Mouse (Mus musculus): ENCODE measurements around the gene Macrod1. TPM values are rescaled to one million over a fixed set of nuclear protein-coding genes. Genes with fewer than 3 reads are reported as not detected.
A peak's percentile ranks its signal among the peaks of the same experiment; 100 is the strongest.

The Macrod1 gene
- polyA plus RNA-seq, 1 experiment = 61.7 TPM

DNA sequence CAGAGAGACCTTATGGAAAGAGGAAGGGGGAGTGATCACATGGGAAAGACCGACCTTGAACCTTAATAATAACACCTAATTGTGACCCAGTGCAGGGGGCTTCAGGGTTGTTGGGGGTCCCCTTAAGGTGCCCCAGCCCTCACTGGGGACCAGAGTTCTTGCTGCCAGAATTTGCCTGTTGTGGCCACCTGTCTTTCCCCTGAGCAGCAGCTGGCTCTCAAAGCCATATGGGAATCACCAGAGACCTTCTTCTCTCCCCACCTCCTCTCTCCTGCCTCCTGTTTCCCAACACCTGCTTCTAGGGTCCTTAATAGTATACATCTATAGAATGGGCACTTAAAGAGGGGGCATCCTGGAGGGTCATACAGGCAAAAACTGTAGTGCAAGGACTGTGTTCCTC is 69.6 kb downstream of the Macrod1 start:
- DNase-seq = no peak
- no peak for TF ChIP-seq CTCF (conservative IDR thresholded peaks at IDR 0.05; ENCODE audit: insufficient read depth, insufficient read length, low read depth, low read length)
- TF ChIP-seq POLR2A (IDR thresholded peaks at IDR 0.05; ENCODE audit: low read depth, low read length) = no peak
- Histone ChIP-seq H3K27ac (ENCODE audit: insufficient read depth, low read depth, low read length) (no peak overlapping the region), H3K36me3 (ENCODE audit: control insufficient read depth, insufficient read depth, low read length) (no peaks in the 10 kb centered on the region), H3K4me1 (ENCODE audit: control insufficient read depth, insufficient read depth, low read length) (peaks cover 14% of the 10 kb centered on the region), H3K4me3 (ENCODE audit: insufficient read depth, low read depth, low read length) (no peak overlapping the region), H3K27me3 (replicated peaks; ENCODE audit: control insufficient read depth, insufficient read depth, low read length) (no peaks in the 10 kb centered on the region)
- WGBS = 62% methylated on average over 1 of the region's 1 CpGs

DNA sequence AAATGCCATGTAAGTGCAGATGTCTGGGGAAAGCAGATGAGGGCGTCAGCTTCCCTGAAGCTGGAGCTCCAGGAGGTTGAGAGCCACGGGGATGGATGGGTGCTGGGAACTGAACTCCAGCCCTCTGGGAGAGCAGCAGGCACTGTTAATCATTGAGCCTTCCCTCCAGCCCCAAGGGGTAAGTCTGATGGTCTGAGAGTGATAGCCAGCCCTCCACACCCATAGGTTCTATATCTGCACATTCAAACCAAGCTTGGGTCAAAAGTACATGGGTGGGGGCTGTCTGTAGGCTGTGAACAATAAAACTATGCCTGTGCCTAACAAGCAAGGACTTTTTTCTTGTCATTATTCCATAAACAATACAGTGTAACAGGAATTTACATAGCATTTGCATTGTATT is 70.3 kb downstream of the Macrod1 start:
- no peaks in the 10 kb centered on the region for H3K27me3 ChIP-seq (replicated peaks; ENCODE audit: control insufficient read depth, insufficient read depth, low read length)

DNA sequence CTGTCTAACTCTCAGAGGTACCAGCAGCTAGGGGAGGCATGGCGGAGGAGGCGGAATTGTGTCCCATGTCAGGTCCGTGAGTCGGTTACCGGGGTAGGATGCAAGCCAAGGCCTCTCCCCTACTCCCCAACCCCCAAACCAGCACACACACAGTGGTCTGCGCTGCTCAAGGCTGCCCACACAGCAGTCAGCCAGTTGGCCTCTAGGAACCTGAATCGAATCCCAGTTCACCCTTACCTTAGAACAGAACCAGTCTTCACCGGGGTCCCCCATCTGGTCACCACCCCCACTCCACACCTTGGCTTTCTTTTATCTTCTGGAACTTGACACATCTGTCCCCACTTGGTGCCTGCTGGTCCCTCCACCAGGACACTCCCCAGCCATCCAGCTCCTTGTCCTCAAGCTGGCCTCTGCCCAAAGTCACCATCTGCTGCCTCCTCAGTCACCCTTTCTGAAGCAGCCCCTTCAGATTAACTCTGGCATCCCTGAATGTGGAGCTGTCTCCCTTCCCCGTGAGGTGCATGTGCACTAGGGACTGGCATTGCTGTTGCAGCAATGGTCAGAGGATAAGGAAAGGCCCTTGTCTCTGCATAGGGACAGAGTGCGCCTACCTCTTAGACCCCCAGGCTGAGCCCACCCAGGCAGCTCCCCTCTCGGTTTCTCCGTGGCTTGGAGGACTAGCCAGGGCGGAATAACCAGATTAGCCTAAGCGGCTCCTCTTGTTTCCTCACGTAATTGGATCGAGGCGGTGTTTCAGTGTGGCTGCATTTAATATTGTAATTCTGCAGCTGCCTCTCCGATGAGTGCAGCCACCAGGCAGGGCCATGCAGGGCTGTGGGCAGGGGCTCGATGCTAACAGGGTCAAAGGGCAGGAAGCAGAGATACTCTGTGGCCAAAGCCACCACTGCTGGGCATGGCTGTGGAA is 72.2 kb downstream of the Macrod1 start:
- WGBS = 76% methylated on average over 19 of the region's 19 CpGs
- no peak for DNase-seq
- no peaks in the 10 kb centered on the region for H3K27me3 ChIP-seq (replicated peaks; ENCODE audit: control insufficient read depth, insufficient read depth, low read length)
- no peaks in the 10 kb centered on the region for H3K36me3 ChIP-seq (ENCODE audit: control insufficient read depth, insufficient read depth, low read length)
- H3K27ac ChIP-seq (ENCODE audit: insufficient read depth, low read depth, low read length) = no peak overlapping the region
- H3K4me1 ChIP-seq (ENCODE audit: control insufficient read depth, insufficient read depth, low read length) = peaks cover 6% of the 10 kb centered on the region
- TF ChIP-seq CTCF (conservative IDR thresholded peaks at IDR 0.05; ENCODE audit: insufficient read depth, insufficient read length, low read depth, low read length) (no peak), POLR2A (IDR thresholded peaks at IDR 0.05; ENCODE audit: low read depth, low read length) (no peak)
- no peak overlapping the region for H3K4me3 ChIP-seq (ENCODE audit: insufficient read depth, low read depth, low read length)

More for the DNA sequence above, 70.3 kb downstream of the Macrod1 start:
- TF ChIP-seq POLR2A (IDR thresholded peaks at IDR 0.05; ENCODE audit: low read depth, low read length) (no peak), CTCF (conservative IDR thresholded peaks at IDR 0.05; ENCODE audit: insufficient read depth, insufficient read length, low read depth, low read length) (no peak)
- Histone ChIP-seq H3K36me3 (ENCODE audit: control insufficient read depth, insufficient read depth, low read length) (no peaks in the 10 kb centered on the region), H3K4me3 (ENCODE audit: insufficient read depth, low read depth, low read length) (no peak overlapping the region), H3K27ac (ENCODE audit: insufficient read depth, low read depth, low read length) (no peak overlapping the region), H3K4me1 (ENCODE audit: control insufficient read depth, insufficient read depth, low read length) (peaks cover 7% of the 10 kb centered on the region)
- WGBS = 54% methylated on average over 2 of the region's 2 CpGs
- no peak for DNase-seq

DNA sequence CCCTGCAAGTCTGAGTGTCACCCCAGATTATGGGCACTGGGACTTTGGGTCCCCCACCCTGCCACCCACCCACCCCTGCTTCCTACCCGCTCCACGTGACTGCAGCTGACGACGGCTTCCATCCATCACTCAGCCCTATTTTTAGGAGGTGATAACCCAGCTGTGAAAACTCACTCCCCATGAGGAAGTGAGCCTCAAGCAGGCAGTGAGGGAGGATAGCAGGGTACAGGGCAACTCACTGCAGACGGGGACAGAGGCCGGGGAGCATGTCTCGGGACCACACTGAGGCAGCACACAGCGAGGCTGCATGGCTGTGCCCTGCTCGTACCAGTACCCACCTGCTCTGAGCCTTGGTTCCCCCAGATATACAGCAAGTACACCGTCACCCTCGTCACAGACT is 73.7 kb downstream of the Macrod1 start:
- WGBS = 58% methylated on average over 11 of the region's 11 CpGs
- no peak for TF ChIP-seq CTCF (conservative IDR thresholded peaks at IDR 0.05; ENCODE audit: insufficient read depth, insufficient read length, low read depth, low read length)
- TF ChIP-seq POLR2A (IDR thresholded peaks at IDR 0.05; ENCODE audit: low read depth, low read length) = no peak
- Histone ChIP-seq H3K4me1 (ENCODE audit: control insufficient read depth, insufficient read depth, low read length) (peaks cover 17% of the 10 kb centered on the region), H3K4me3 (ENCODE audit: insufficient read depth, low read depth, low read length) (no peak overlapping the region), H3K27me3 (replicated peaks; ENCODE audit: control insufficient read depth, insufficient read depth, low read length) (no peaks in the 10 kb centered on the region), H3K27ac (ENCODE audit: insufficient read depth, low read depth, low read length) (no peak overlapping the region), H3K36me3 (ENCODE audit: control insufficient read depth, insufficient read depth, low read length) (no peaks in the 10 kb centered on the region)
- DNase-seq = no peak

DNA sequence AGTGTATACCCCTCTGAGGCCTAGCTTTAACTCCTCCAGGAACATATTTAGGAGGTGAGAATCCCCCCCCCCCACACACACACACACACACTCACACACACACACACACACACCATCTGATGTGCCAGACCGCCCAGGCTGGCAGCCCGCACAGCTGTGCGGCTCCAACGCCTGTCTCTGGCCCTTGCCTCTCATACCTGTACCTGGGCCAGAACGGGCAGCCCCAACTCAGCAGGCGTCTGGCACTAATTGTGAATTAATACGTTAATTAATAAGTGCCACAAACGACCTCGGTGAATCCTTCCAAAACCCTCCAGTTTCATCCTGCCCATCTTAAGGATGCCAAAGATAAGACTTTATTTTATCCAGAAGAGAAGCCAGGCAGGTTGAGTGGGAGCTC is 76.8 kb downstream of the Macrod1 start:
- Histone ChIP-seq H3K4me1 (ENCODE audit: control insufficient read depth, insufficient read depth, low read length) (peaks cover 34% of the 10 kb centered on the region), H3K27me3 (replicated peaks; ENCODE audit: control insufficient read depth, insufficient read depth, low read length) (no peaks in the 10 kb centered on the region), H3K4me3 (ENCODE audit: insufficient read depth, low read depth, low read length) (no peak overlapping the region), H3K27ac (ENCODE audit: insufficient read depth, low read depth, low read length) (0 out of 2 replicates have a peak overlapping the region, but pooled peaks have one; percentile 70), H3K36me3 (ENCODE audit: control insufficient read depth, insufficient read depth, low read length) (no peaks in the 10 kb centered on the region)
- WGBS = 49% methylated on average over 9 of the region's 9 CpGs
- no peak for DNase-seq
- TF ChIP-seq CTCF (conservative IDR thresholded peaks at IDR 0.05; ENCODE audit: insufficient read depth, insufficient read length, low read depth, low read length) (no peak), POLR2A (IDR thresholded peaks at IDR 0.05; ENCODE audit: low read depth, low read length) (no peak)

DNA sequence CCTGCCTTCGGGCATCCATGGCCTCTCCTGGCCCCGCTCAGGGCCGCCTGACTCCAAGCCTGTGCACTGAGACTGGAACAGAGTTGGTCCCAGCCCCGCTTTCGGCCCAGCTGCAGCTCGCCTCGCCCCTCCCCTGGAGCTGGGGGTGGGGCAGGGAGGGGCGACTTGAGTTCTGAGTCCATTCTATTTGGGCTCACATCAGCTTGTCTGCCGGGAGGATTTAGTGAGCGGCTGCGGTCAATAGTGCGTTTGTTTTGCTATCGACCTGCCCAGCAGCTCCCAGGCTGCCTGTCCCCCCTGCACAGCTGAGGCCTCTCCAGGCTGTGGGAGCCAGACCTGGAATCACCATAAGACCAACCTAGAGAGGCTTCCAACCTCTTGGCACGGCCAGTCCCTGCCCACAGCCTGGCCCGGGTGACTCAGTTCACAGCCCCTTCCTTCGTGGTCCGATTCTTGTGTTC is 78.1 kb downstream of the Macrod1 start:
- peak; percentile 71 for DNase-seq
- WGBS = 14% methylated on average over 17 of the region's 17 CpGs
- no peak for TF ChIP-seq POLR2A (IDR thresholded peaks at IDR 0.05; ENCODE audit: low read depth, low read length)
- no peak for TF ChIP-seq CTCF (conservative IDR thresholded peaks at IDR 0.05; ENCODE audit: insufficient read depth, insufficient read length, low read depth, low read length)
- Histone ChIP-seq H3K4me3 (ENCODE audit: insufficient read depth, low read depth, low read length) (no peak overlapping the region), H3K4me1 (ENCODE audit: control insufficient read depth, insufficient read depth, low read length) (peaks cover 47% of the 10 kb centered on the region), H3K36me3 (ENCODE audit: control insufficient read depth, insufficient read depth, low read length) (no peaks in the 10 kb centered on the region), H3K27me3 (replicated peaks; ENCODE audit: control insufficient read depth, insufficient read depth, low read length) (no peaks in the 10 kb centered on the region), H3K27ac (ENCODE audit: insufficient read depth, low read depth, low read length) (peak overlapping the region; percentile 99)

DNA sequence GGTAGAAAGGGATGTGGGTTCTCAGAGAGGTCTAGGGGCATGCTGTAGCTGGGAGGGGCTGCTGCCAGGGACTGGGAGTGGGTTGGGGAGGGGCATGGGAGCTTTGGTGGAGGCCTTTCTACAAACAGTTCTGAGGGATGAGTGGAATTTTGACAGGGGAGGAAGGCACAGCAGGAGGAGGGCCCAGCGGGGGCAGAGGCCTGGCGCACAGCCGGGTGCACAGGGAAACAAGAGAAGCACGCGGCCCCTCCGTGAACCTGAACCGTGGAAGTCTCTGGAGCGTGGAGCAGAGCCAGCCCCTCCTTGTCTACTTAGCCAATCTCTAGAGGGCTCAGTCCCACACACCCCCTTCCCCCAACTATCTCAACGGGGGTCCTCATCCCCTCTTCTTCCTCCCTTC is 78.9 kb downstream of the Macrod1 start:
- Histone ChIP-seq H3K27me3 (replicated peaks; ENCODE audit: control insufficient read depth, insufficient read depth, low read length) (no peaks in the 10 kb centered on the region), H3K4me1 (ENCODE audit: control insufficient read depth, insufficient read depth, low read length) (peaks cover 54% of the 10 kb centered on the region), H3K4me3 (ENCODE audit: insufficient read depth, low read depth, low read length) (no peak overlapping the region), H3K27ac (ENCODE audit: insufficient read depth, low read depth, low read length) (peak overlapping the region; percentile 99), H3K36me3 (ENCODE audit: control insufficient read depth, insufficient read depth, low read length) (no peaks in the 10 kb centered on the region)
- DNase-seq = peak; percentile 91
- TF ChIP-seq CTCF (conservative IDR thresholded peaks at IDR 0.05; ENCODE audit: insufficient read depth, insufficient read length, low read depth, low read length) (no peak), POLR2A (IDR thresholded peaks at IDR 0.05; ENCODE audit: low read depth, low read length) (no peak)
- WGBS = 13% methylated on average over 9 of the region's 9 CpGs
